Mouse (Mus musculus): ENCODE results near the gene Rnf214. TPM values are rescaled to one million over a fixed set of nuclear protein-coding genes. Genes with fewer than 3 reads are reported as not detected.
A peak's percentile ranks its signal among the peaks of the same experiment; 100 is the strongest.
"Not testable (repeated sequence)": the region's sequence is repeated elsewhere in the genome, so short reads cannot be mapped to it uniquely, and the experiment has no call there.

The Rnf214 gene
- total RNA-seq, 2 experiments from 2014 or later = 21.6 to 24.7 TPM

DNA sequence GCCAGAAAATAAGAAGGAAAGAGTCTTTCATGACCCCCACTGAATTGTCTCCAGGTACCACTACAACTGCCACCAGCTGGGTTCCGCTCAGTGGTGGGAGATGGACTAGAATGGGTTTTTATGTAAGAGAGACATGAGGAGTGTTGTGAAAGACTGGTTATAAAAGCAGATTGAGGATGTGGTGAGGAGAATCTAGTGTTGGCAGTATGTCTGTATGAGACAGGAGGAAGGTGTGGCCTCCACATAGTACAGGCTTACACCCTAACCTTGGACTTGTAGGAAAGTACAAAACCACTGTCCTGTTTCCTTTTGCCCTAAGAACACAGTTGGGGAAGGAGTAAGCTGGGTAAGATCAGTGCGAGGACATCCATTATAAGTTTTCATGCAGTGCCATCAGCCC is 53.0 kb downstream of the Rnf214 start:
- intact Hi-C loops (cut with DNase I) = no loop called here
- DNase-seq = no peak

DNA sequence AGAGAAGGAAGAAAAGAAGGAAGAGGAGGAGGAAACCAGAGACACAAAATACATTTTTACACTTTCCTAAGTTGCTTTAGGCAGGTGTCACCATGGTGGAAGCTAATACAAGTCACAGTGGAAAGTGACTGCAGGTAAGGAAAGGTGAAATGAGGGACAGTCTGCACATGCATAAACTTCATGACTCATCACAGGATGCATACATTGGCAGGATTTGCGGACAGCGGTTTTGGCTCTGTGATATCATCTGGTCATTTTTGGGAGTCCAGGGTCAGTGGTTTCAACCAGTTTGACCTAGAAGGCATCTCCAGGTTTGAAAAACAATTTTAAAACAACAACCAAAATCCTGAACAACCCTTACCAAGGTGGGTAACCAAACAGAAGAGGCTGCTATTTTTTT is 54.9 kb downstream of the Rnf214 start:
- DNase-seq = no peak
- intact Hi-C loops (cut with DNase I) = no loop called here

GRCm38 (mm10) chr9:45851330-45851729 is 55.4 kb downstream of the Rnf214 start:
- no peak for DNase-seq
- intact Hi-C loops (cut with DNase I) = no loop called here

- intact Hi-C loops (cut with DNase I) = no loop called here
- DNase-seq = no peak
Measured at GRCm38 (mm10) chr9:45850528-45851155, 56.1 kb downstream of the Rnf214 start.

DNA sequence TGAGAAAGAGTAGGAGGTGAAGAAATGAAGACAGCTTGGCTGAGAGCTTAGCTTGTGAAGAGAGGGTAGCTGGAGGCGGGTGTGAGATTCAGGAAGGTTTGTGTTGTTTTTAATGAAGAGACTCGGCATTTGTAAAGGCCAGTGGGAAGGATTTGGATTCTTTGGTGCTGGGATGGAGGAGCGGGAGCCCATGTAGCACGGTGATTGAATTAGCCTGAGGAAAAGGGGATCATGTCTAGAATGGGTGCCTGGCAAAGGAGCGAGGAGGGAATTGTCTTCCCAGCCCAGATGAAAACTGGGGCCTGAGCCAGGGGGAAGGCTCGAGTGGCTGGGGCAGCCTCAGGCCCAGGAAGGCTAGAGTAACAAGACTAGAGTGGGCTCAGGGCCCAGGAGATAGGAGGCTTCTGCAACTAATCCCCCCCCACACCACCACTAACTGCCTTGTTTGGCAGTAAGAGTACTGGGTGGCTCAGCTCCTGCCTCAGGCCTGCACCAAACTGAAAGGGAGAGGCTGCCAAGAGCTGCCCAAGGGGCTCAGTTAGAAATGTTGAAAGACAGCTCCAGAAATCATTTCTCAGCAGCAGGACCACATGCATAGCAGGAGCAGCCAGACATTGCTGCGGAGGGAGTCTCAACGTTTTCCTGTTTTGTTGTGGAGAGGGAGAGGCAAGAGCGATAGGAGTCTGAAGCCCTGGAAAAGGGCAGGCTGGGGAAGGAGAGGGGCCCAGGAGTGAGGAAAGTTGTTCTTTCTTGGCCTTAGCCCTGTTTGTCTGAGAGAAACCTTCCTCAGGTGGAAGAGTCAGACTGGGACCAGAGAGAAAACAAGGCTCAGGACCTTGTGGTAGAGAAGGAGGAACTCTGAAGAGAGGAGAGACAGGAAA is 56.9 kb downstream of the Rnf214 start:
- DNase-seq = peak; percentile 50 to 69
- intact Hi-C loops (cut with DNase I) = no loop called here

DNA sequence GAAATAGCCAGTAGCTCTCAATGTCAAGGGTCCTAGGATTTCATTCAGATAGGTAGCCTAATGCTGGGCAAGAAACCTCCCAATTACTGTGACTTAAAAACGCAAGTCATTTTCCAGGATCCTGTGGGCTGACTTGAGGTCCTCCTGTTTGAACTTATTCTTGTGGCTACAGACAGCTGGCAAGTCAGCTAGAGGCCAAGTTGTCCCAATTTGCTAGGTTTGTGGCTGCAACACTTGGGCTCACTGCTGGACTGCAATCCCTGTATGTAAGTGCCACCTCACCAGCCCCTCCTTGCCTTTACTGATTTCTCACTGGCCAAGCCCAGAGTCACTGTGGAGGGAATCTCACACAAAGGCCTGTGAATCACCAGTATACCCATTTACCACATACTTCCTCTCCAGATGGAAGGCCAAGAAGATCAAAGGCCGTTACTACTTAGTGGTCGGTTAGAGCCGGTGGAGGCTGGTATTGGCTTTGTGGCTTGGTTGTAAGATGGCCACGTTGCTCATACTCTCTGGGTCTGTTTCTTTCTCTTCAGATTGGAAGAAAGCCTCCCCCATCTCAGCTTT is 59.7 kb downstream of the Rnf214 start:
- intact Hi-C loops (cut with DNase I) = no loop called here
- DNase-seq = no peak

DNA sequence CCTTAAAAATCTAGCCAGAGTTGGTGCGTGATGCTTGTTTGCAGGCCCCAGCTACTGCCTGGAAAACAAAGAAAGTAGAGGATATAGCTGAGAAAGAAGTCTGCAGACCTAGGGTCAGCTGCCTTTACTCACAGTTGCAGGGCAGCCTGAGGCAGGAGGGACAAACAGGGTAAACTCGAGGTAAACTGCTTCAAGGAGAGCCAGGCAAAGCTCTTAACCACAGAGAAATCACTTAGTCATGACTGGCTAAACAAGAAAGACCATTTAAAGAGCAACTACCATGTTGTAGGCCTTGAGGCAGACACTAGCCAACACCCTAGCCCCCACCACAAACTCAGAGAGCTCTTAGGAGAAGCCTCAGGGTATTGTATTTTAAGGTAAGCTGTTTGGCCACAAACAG is 60.5 kb downstream of the Rnf214 start:
- intact Hi-C loops (cut with DNase I); DNase-seq: not testable (repeated sequence)

DNA sequence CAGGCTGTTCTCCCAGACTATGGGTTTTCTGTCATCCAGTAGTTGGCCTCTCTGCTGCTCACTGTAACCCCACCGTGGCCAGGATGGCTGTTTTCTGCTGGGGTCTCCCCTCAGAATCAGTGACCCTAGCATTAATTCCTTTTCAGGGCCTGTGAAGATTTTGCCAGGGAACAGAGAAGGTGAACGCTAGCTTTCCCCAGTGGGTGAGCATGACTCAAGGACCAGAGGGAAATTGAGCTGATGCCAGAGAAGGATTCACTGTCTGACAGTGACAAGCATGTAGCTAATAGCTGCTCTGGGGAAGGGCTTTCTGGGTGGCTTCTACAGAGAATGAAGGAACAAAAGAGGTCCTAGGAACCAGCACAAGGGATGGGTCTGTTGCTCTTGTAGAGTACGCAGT is 61.2 kb downstream of the Rnf214 start:
- DNase-seq = no peak
- intact Hi-C loops (cut with DNase I) = no loop called here

DNA sequence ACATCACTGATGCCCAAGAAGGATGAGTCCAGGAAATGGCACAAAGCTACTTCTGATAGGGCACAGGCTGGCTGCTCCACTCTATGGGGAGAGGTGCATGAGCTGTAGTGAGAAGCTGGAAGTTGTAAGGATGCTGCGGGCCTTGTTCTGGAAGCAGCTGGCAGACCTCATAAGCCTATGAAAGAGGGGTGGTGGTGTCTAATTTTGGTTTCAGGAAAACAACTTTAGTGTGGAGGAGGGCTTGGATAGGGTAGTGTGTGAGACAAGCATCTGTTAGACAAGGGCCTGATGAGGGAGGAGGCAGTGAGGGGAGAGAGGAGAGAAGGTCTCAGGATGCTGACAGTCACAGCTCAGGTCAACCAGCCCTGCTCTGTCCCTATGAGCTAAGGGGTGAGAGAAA is 62.9 kb downstream of the Rnf214 start:
- intact Hi-C loops (cut with DNase I) = no loop called here
- no peak for DNase-seq

GRCm38 (mm10) chr9:45843007-45843406 is 63.7 kb downstream of the Rnf214 start:
- no peak for DNase-seq
- intact Hi-C loops (cut with DNase I) = no loop called here

GRCm38 (mm10) chr9:45841458-45841857 is 65.3 kb downstream of the Rnf214 start:
- intact Hi-C loops (cut with DNase I) = no loop called here
- no peak for DNase-seq

GRCm38 (mm10) chr9:45840331-45840730 is 66.4 kb downstream of the Rnf214 start:
- no peak for DNase-seq
- intact Hi-C loops (cut with DNase I) = no loop called here

GRCm38 (mm10) chr9:45839982-45840300 is 66.8 kb downstream of the Rnf214 start:
- intact Hi-C loops (cut with DNase I) = no loop called here
- DNase-seq = no peak

- DNase-seq = peak; percentile 28 to 32
- intact Hi-C loops (cut with DNase I) = no loop called here
Measured at GRCm38 (mm10) chr9:45839139-45839981, 67.4 kb downstream of the Rnf214 start.

- DNase-seq = peak; percentile 70 to 75
- intact Hi-C loops (cut with DNase I) = no loop called here
Measured at GRCm38 (mm10) chr9:45838434-45839138, 68.1 kb downstream of the Rnf214 start, which contains the start of gene Bace1. Gene Bace1 (plus strand): TSS chr9:45838580.

- intact Hi-C loops (cut with DNase I) = no loop called here
- DNase-seq = no peak
Measured at GRCm38 (mm10) chr9:45838069-45838433, 68.7 kb downstream of the Rnf214 start.

- intact Hi-C loops (cut with DNase I) = no loop called here
- DNase-seq = no peak
Measured at GRCm38 (mm10) chr9:45833461-45833860, 73.2 kb downstream of the Rnf214 start.

- no peak for DNase-seq
- intact Hi-C loops (cut with DNase I) = no loop called here
Measured at GRCm38 (mm10) chr9:45832898-45833297, 73.8 kb downstream of the Rnf214 start.

DNA sequence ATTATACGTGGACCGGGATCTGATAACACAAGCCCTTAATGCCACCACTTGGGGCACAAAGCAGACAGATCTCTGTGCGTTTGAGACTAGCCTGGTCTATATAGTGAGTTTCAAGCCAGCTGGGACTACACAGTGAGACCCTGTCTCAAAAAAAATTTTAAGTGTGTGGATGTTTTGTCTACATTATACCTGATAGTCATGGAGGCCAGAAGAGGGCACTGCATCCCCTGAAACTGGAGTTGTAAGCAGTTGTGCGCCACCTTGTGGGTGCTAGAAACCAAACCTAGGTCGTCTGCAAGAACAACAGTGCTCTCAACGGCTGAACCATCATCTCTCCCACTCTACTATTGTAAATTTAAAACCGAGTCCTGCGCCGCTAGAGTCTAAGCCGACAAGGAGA is 77.6 kb downstream of the Rnf214 start:
- peak in 1 of 2 experiments; percentile 29 for DNase-seq
- intact Hi-C loops (cut with DNase I) = loop anchor here (5.0 kb wide), 1 partner anchor 48 kb away; no protein-coding TSS in a partner anchor

Measured in gastrocnemius, postnatal 36 days (tissue).